Mouse (Mus musculus) liver, adult 2 months (tissue): ENCODE results near the gene Gpr88. TPM values are rescaled to one million over a fixed set of nuclear protein-coding genes. Genes with fewer than 3 reads are reported as not detected.

Experiments
- DNase-seq: peaks from one replicate; pipeline ENCODE4 v3.0.0-alpha.2; 2011; ENCODE audit warnings: low read depth, low spot score; ENCODE audit errors: extremely low read depth
- H3K27ac ChIP-seq: fragments of 200-500 bp; replicated peaks from 2 replicates; pipeline ENCODE4 v1.5.1; 2012; ENCODE audit warnings: low read depth, mild to moderate bottlenecking, control low read depth, inconsistent platforms, low read length; ENCODE audit not compliant: insufficient read depth
- H3K27me3 ChIP-seq: fragments of 200-500 bp; 2 replicates; pipeline ENCODE4 v1.6.1; 2012; ENCODE audit warnings: mild to moderate bottlenecking, moderate library complexity, low read length, inconsistent platforms; ENCODE audit not compliant: control insufficient read depth, insufficient read depth
- H3K36me3 ChIP-seq: fragments of 200-500 bp; 2 replicates; pipeline ENCODE4 v1.6.1; 2012; ENCODE audit warnings: low read length, inconsistent platforms; ENCODE audit not compliant: control insufficient read depth, insufficient read depth
- H3K4me1 ChIP-seq: fragments of 200-500 bp; 2 replicates; pipeline ENCODE4 v1.6.1; 2011; ENCODE audit warnings: low read length; ENCODE audit not compliant: control insufficient read depth, insufficient read depth
- H3K4me3 ChIP-seq: fragments of 200-500 bp; 2 replicates; pipeline ENCODE4 v1.5.1; 2011; ENCODE audit warnings: low read depth, mild to moderate bottlenecking, control low read depth, low read length, moderate library complexity; ENCODE audit not compliant: insufficient read depth
- H3K79me2 ChIP-seq: fragments of 200-500 bp; 2 replicates; pipeline ENCODE4 v1.6.1; 2012; ENCODE audit warnings: inconsistent platforms, mild to moderate bottlenecking, low read length, moderate library complexity; ENCODE audit not compliant: control insufficient read depth, insufficient read depth
- H3K9ac ChIP-seq: fragments of 200-500 bp; 2 replicates; pipeline ENCODE4 v1.6.1; 2012; ENCODE audit warnings: low read depth, mild to moderate bottlenecking, control low read depth, inconsistent platforms, low read length
- CTCF ChIP-seq: fragments of 200-500 bp; IDR thresholded peaks from 2 replicates; pipeline ENCODE4 v1.5.1; 2011; ENCODE audit warnings: low read depth, low read length, control low read depth
- POLR2A ChIP-seq: fragments of 200-500 bp; IDR thresholded peaks from 2 replicates; pipeline ENCODE4 v1.6.1; 2011; ENCODE audit warnings: low read length, control low read depth; ENCODE audit not compliant: insufficient read depth; ENCODE audit errors: extremely low read depth
- WGBS: fragments of 180-500 bp; shearing (Covaris S2); methylation state at CpG from one replicate; pipeline ENCODE4 v1.1.7; 2018; 5-methylcytosine and 5-hydroxymethylcytosine counted together
- polyA plus RNA-seq: library from polyadenylated mRNA; depleted of rRNA; stranded (reverse); fragments of >200 nt; gene quantifications from 2 replicates; pipeline ENCODE4 v1.2.3, GENCODE M21; 2012
- total RNA-seq: library from RNA; depleted of rRNA; stranded (reverse); fragments of >200 nt; gene quantifications from 2 replicates; pipeline ENCODE4 v1.2.3, GENCODE M21; 2014

The Gpr88 gene
- total and polyA plus RNA-seq, 2 experiments = not detected

GRCm38 (mm10) chr3:116271679-116272078, 18.4 kb upstream of the Gpr88 start:
- Histone ChIP-seq H3K27ac (no peak overlapping the region), H3K4me1 (no peaks in the 10 kb centered on the region; the same call in 1 of the 2 replicates), H3K27me3 (no peaks in the 10 kb centered on the region), H3K9ac (no peak overlapping the region), H3K36me3 (no peaks in the 10 kb centered on the region), H3K4me3 (no peak overlapping the region), H3K79me2 (no peaks in the 10 kb centered on the region)
- DNase-seq = peak; percentile 62
- TF ChIP-seq POLR2A (no peak), CTCF (no peak)
- WGBS = 50% methylated on average over 6 of the region's 6 CpGs

- no peak overlapping the region for H3K27ac ChIP-seq
- no peak overlapping the region for H3K9ac ChIP-seq
- DNase-seq = no peak
- 95% methylated on average over 2 of the region's 2 CpGs for WGBS
- no peaks in the 10 kb centered on the region for H3K36me3 ChIP-seq
- no peaks in the 10 kb centered on the region for H3K27me3 ChIP-seq
- H3K4me3 ChIP-seq = no peak overlapping the region
- peaks cover 10% of the 10 kb centered on the region for H3K4me1 ChIP-seq
- no peaks in the 10 kb centered on the region for H3K79me2 ChIP-seq
- TF ChIP-seq CTCF (no peak), POLR2A (no peak)
Observed at GRCm38 (mm10) chr3:116267036-116267654, 13.8 kb upstream of the Gpr88 start.

- Histone ChIP-seq H3K36me3 (no peaks in the 10 kb centered on the region), H3K27ac (no peak overlapping the region), H3K79me2 (no peaks in the 10 kb centered on the region), H3K27me3 (no peaks in the 10 kb centered on the region), H3K4me3 (no peak overlapping the region), H3K4me1 (peaks cover 10% of the 10 kb centered on the region), H3K9ac (no peak overlapping the region)
- 87% methylated on average over 3 of the region's 3 CpGs for WGBS
- no peak for DNase-seq
- TF ChIP-seq POLR2A (no peak), CTCF (no peak)
Observed at GRCm38 (mm10) chr3:116266360-116266759, 13.1 kb upstream of the Gpr88 start.

GRCm38 (mm10) chr3:116263977-116264376, 10.7 kb upstream of the Gpr88 start:
- Histone ChIP-seq H3K4me3 (no peak overlapping the region), H3K27ac (peak overlapping the region; percentile 61), H3K4me1 (peaks cover 10% of the 10 kb centered on the region), H3K27me3 (no peaks in the 10 kb centered on the region), H3K9ac (no peak overlapping the region), H3K36me3 (no peaks in the 10 kb centered on the region), H3K79me2 (no peaks in the 10 kb centered on the region)
- 89% methylated on average over 1 of the region's 1 CpGs for WGBS
- TF ChIP-seq POLR2A (no peak), CTCF (no peak)
- peak; percentile 92 for DNase-seq

GRCm38 (mm10) chr3:116263061-116263460, 9.8 kb upstream of the Gpr88 start:
- Histone ChIP-seq H3K4me1 (peaks cover 10% of the 10 kb centered on the region), H3K9ac (no peak overlapping the region), H3K27ac (no peak overlapping the region), H3K79me2 (no peaks in the 10 kb centered on the region), H3K36me3 (no peaks in the 10 kb centered on the region), H3K27me3 (no peaks in the 10 kb centered on the region), H3K4me3 (no peak overlapping the region)
- TF ChIP-seq POLR2A (no peak), CTCF (no peak)
- WGBS = 33% methylated on average over 5 of the region's 5 CpGs
- peak; percentile 49 for DNase-seq

- no peak for DNase-seq
- Histone ChIP-seq H3K27ac (no peak overlapping the region), H3K79me2 (no peaks in the 10 kb centered on the region), H3K9ac (no peak overlapping the region), H3K36me3 (no peaks in the 10 kb centered on the region), H3K4me1 (peaks cover 3% of the 10 kb centered on the region; the same call in 1 of the 2 replicates), H3K4me3 (no peak overlapping the region), H3K27me3 (peaks cover 19% of the 10 kb centered on the region)
- WGBS = 72% methylated on average over 5 of the region's 5 CpGs
- TF ChIP-seq CTCF (no peak), POLR2A (no peak)
Observed at GRCm38 (mm10) chr3:116256104-116256503, 2.8 kb upstream of the Gpr88 start.
